Mouse (Mus musculus) MEL (cell line): Measurements from ENCODE around the gene Zscan21. TPM values are rescaled to one million over a fixed set of nuclear protein-coding genes. Genes with fewer than 3 reads are reported as not detected.

Source experiments
- DNase-seq: peaks from one replicate; pipeline ENCODE4 v3.0.0; 2011; ENCODE audit warnings: low read depth, low spot score
- H3K27ac ChIP-seq: 2 replicates; pipeline ENCODE4 v1.5.1; 2012; ENCODE audit warnings: low read depth, mild to moderate bottlenecking, control low read depth, low read length, moderate library complexity; ENCODE audit not compliant: control insufficient read depth
- H3K27me3 ChIP-seq, 2 experiments: fragments of 150-350 bp in 1 of 2; sonication (generic) in 1 of 2; 2 replicates each; pipeline ENCODE4 v1.6.1; 2012; ENCODE audit warnings: low read length in 2 of 2, mild to moderate bottlenecking in 2 of 2, improper control_type of control experiment in 1 of 2, moderate library complexity in 1 of 2; ENCODE audit not compliant: insufficient read depth in 2 of 2, control insufficient read depth in 1 of 2
- H3K36me3 ChIP-seq, 2 experiments: 2 replicates each; pipeline ENCODE4 v1.6.1; 2012 to 2014; ENCODE audit warnings: low read length in 2 of 2, improper control_type of control experiment in 1 of 2, inconsistent platforms in 1 of 2, mild to moderate bottlenecking in 1 of 2; ENCODE audit not compliant: insufficient read depth in 2 of 2, control insufficient read depth in 1 of 2
- H3K4me1 ChIP-seq, 2 experiments: fragments of 150-350 bp in 1 of 2; sonication (generic) in 1 of 2; 2 replicates each; pipeline ENCODE4 v1.6.1; 2012; ENCODE audit warnings: low read length in 2 of 2, improper control_type of control experiment in 1 of 2, mild to moderate bottlenecking in 1 of 2; ENCODE audit not compliant: insufficient read depth in 2 of 2, control insufficient read depth in 1 of 2
- H3K4me3 ChIP-seq, 2 experiments: fragments of 150-350 bp in 1 of 2; sonication (generic) in 1 of 2; 2 replicates each; pipeline ENCODE4 v1.5.1; 2012; ENCODE audit warnings: low read depth in 2 of 2, low read length in 2 of 2, mild to moderate bottlenecking in 2 of 2, moderate library complexity in 2 of 2, control low read depth in 1 of 2, improper control_type of control experiment in 1 of 2; ENCODE audit not compliant: control insufficient read depth in 1 of 2, insufficient read depth in 1 of 2
- H3K79me2 ChIP-seq: 2 replicates; pipeline ENCODE4 v1.6.1; 2012; ENCODE audit warnings: mild to moderate bottlenecking, low read length, moderate library complexity; ENCODE audit not compliant: control insufficient read depth, poor library complexity, insufficient read depth
- H3K9ac ChIP-seq: 2 replicates; pipeline ENCODE4 v1.6.1; 2012; ENCODE audit warnings: low read depth, mild to moderate bottlenecking, control low read depth, low read length, moderate library complexity; ENCODE audit not compliant: control insufficient read depth, poor library complexity, severe bottlenecking
- H3K9me3 ChIP-seq: fragments of 150-350 bp; sonication (generic); replicated peaks from 2 replicates; pipeline ENCODE4 v1.6.1; 2012; ENCODE audit warnings: mild to moderate bottlenecking, low read length, improper control_type of control experiment, moderate library complexity; ENCODE audit not compliant: insufficient read depth
- BHLHE40 ChIP-seq: IDR thresholded peaks from 2 replicates; pipeline ENCODE4 v1.6.1; 2012; ENCODE audit warnings: low read depth, mild to moderate bottlenecking, inconsistent platforms, low read length, improper control_type of control experiment, borderline replicate concordance
- CHD1 ChIP-seq: IDR thresholded peaks from 2 replicates; pipeline ENCODE4 v1.6.1; 2012; ENCODE audit warnings: low read depth, mild to moderate bottlenecking, inconsistent platforms, low read length, improper control_type of control experiment
- ELF1 ChIP-seq: IDR thresholded peaks from 2 replicates; pipeline ENCODE4 v1.6.1; 2014; ENCODE audit warnings: low read depth, mild to moderate bottlenecking, inconsistent platforms, low read length, improper control_type of control experiment, moderate library complexity
- EP300 ChIP-seq, 2 experiments: IDR thresholded peaks; 2 replicates each; pipeline ENCODE4 v1.6.1; 2011; ENCODE audit warnings: improper control_type of control experiment in 2 of 2, low read length in 2 of 2, low read depth in 1 of 2, mild to moderate bottlenecking in 1 of 2
- GATA1 ChIP-seq: IDR thresholded peaks from 2 replicates; pipeline ENCODE4 v1.6.1; 2011; ENCODE audit warnings: low read depth, low read length, improper control_type of control experiment
- HCFC1 ChIP-seq: IDR thresholded peaks from 2 replicates; pipeline ENCODE4 v1.6.1; 2012; ENCODE audit warnings: low read depth, mild to moderate bottlenecking, inconsistent platforms, low read length, improper control_type of control experiment, moderate library complexity
- KAT2A ChIP-seq: conservative IDR thresholded peaks from 2 replicates; pipeline ENCODE4 v1.6.1; 2012; ENCODE audit warnings: low read depth, low read length, improper control_type of control experiment, inconsistent platforms
- MAX ChIP-seq: IDR thresholded peaks from 2 replicates; pipeline ENCODE4 v1.6.1; 2011; ENCODE audit warnings: low read length, improper control_type of control experiment
- MAZ ChIP-seq: IDR thresholded peaks from 2 replicates; pipeline ENCODE4 v1.6.1; 2012; ENCODE audit warnings: low read depth, mild to moderate bottlenecking, inconsistent platforms, low read length, improper control_type of control experiment
- MXI1 ChIP-seq: IDR thresholded peaks from 2 replicates; pipeline ENCODE4 v1.6.1; 2011; ENCODE audit warnings: mild to moderate bottlenecking, low read depth, low read length, improper control_type of control experiment
- MYB ChIP-seq: IDR thresholded peaks from 2 replicates; pipeline ENCODE4 v1.6.1; 2011; ENCODE audit warnings: mild to moderate bottlenecking, low read depth, low read length, improper control_type of control experiment
- MYC ChIP-seq: IDR thresholded peaks from 2 replicates; pipeline ENCODE4 v1.6.1; 2011; ENCODE audit warnings: low read depth, mild to moderate bottlenecking, low read length, improper control_type of control experiment, moderate library complexity
- NRF1 ChIP-seq: IDR thresholded peaks from 2 replicates; pipeline ENCODE4 v1.6.1; 2014; ENCODE audit warnings: low read depth, mild to moderate bottlenecking, inconsistent platforms, low read length, improper control_type of control experiment, moderate library complexity; ENCODE audit not compliant: poor library complexity, insufficient read depth, severe bottlenecking
- POLR2AphosphoS5 ChIP-seq: IDR thresholded peaks from 2 replicates; pipeline ENCODE4 v1.6.1; 2012; ENCODE audit warnings: low read depth, borderline replicate concordance, mild to moderate bottlenecking, inconsistent platforms, low read length, moderate library complexity, mixed read lengths
- RAD21 ChIP-seq: IDR thresholded peaks from 2 replicates; pipeline ENCODE4 v1.6.1; 2011; ENCODE audit warnings: mild to moderate bottlenecking, low read depth, low read length, improper control_type of control experiment
- RCOR1 ChIP-seq: IDR thresholded peaks from 2 replicates; pipeline ENCODE4 v1.6.1; 2012; ENCODE audit warnings: low read depth, mild to moderate bottlenecking, inconsistent platforms, low read length, improper control_type of control experiment
- SMC3 ChIP-seq: IDR thresholded peaks from 2 replicates; pipeline ENCODE4 v1.6.1; 2011; ENCODE audit warnings: low read depth, low read length, improper control_type of control experiment
- TCF12 ChIP-seq: IDR thresholded peaks from 2 replicates; pipeline ENCODE4 v1.6.1; 2014; ENCODE audit warnings: low read depth, mild to moderate bottlenecking, inconsistent platforms, low read length, improper control_type of control experiment, moderate library complexity
- UBTF ChIP-seq: IDR thresholded peaks from 2 replicates; pipeline ENCODE4 v1.6.1; 2012; ENCODE audit warnings: low read depth, mild to moderate bottlenecking, inconsistent platforms, low read length, improper control_type of control experiment, moderate library complexity, borderline replicate concordance; ENCODE audit not compliant: insufficient read depth
- ZC3H11A ChIP-seq: IDR thresholded peaks from 2 replicates; pipeline ENCODE4 v1.6.1; 2012; ENCODE audit warnings: low read depth, mild to moderate bottlenecking, inconsistent platforms, low read length, improper control_type of control experiment
- ZKSCAN1 ChIP-seq: IDR thresholded peaks from 2 replicates; pipeline ENCODE4 v1.6.1; 2012; ENCODE audit warnings: low read depth, mild to moderate bottlenecking, inconsistent platforms, low read length, improper control_type of control experiment, moderate library complexity
- ZMIZ1 ChIP-seq: IDR thresholded peaks from 2 replicates; pipeline ENCODE4 v1.6.1; 2012; ENCODE audit warnings: low read depth, mild to moderate bottlenecking, inconsistent platforms, low read length, improper control_type of control experiment, moderate library complexity
- polyA plus RNA-seq, 2 experiments: library from polyadenylated mRNA; stranded (reverse) in 1 of 2; unstranded in 1 of 2; fragments of >175 nt in 1 of 2; fragments of >200 nt in 1 of 2; gene quantifications; 2 replicates each; pipeline versions ENCODE4 v1.2.1 to v1.2.4; 2012; ENCODE audit warnings: low replicate concordance in 2 of 2, low read depth in 1 of 2; ENCODE audit not compliant: insufficient read length in 2 of 2, insufficient read depth in 1 of 2, missing spikeins in 1 of 2
- total RNA-seq: library from RNA; depleted of rRNA; stranded (reverse); fragments of 300-350 nt; gene quantifications from 2 replicates; pipeline ENCODE4 v1.2.3, GENCODE M21; 2012

The Zscan21 gene
- total and polyA plus RNA-seq, 3 experiments = 9.0 to 10.5 TPM; not detected in 1

- Histone ChIP-seq H3K9me3 (no peaks in the 10 kb centered on the region), H3K4me3 (no peak overlapping the region), H3K79me2 (peaks cover 35% of the 10 kb centered on the region), H3K27ac (no peak overlapping the region), H3K4me1 (peaks cover 0 to 4% of the 10 kb centered on the region in 2 experiments; a peak in 2 of 4 replicates), H3K36me3 (peaks cover 12 to 16% of the 10 kb centered on the region in 2 experiments), H3K27me3 (no peaks in the 10 kb centered on the region), H3K9ac (no peak overlapping the region)
- TF ChIP-seq SMC3 (no peak), KAT2A (no peak), MXI1 (no peak), CHD1 (no peak), MYB (no peak), RAD21 (no peak), GATA1 (no peak), ZKSCAN1 (no peak), UBTF (no peak), TCF12 (no peak), ZC3H11A (no peak), MAZ (no peak), HCFC1 (no peak)
- DNase-seq = no peak
Observed at GRCm38 (mm10) chr5:138090737-138091136, 26.0 kb upstream of the Zscan21 start.

GRCm38 (mm10) chr5:138092771-138093170, 23.9 kb upstream of the Zscan21 start:
- no peaks in the 10 kb centered on the region for H3K27me3 ChIP-seq
- no peak for DNase-seq
- no peak overlapping the region for H3K9ac ChIP-seq
- TF ChIP-seq MAX (no peak), NRF1 (no peak), MYC (no peak), ZC3H11A (no peak), ZMIZ1 (no peak), POLR2AphosphoS5 (no peak), MYB (no peak), BHLHE40 (no peak), EP300 (IDR thresholded peaks at IDR 0.05; ENCODE audit: low read depth in 1 of 2, low read length in 2 of 2) (no peak), KAT2A (no peak), ELF1 (no peak), RCOR1 (no peak)
- no peaks in the 10 kb centered on the region for H3K9me3 ChIP-seq
- H3K4me1 ChIP-seq = no peaks in the 10 kb centered on the region
- H3K4me3 ChIP-seq = no peak overlapping the region
- peaks cover 0 to 15% of the 10 kb centered on the region in 2 experiments; a peak in 2 of 4 replicates for H3K36me3 ChIP-seq
- H3K27ac ChIP-seq = no peak overlapping the region
- H3K79me2 ChIP-seq = peaks cover 18% of the 10 kb centered on the region
